In genomic region chr11:31676661-31677252, GRCm38 (mm10) we compare ENCODE assay signal across 13 mouse cellular contexts. TPM values are rescaled to one million over a fixed set of nuclear protein-coding genes. Genes with fewer than 3 reads are reported as not detected.
DNase-seq lines count a peak whose midpoint lies in the region; ATAC-seq and TF ChIP-seq lines count a peak whose summit lies in the region.
"Had no signal": no experiment of that assay in that cellular context is flagged by ENCODE, and none has a peak within 500 bp of the region (broad histone marks: within the 10 kb centered on the region; RNA-seq: fewer than 3 reads in every experiment).

No protein-coding gene starts in this region.

- peak; percentile 34 for DNase-seq in adrenal gland, postnatal 14 days
- no peak for DNase-seq in adrenal gland, adult 8-10 months
- no peak for DNase-seq in layer of hippocampus, adult 2 months (ENCODE audit: low spot score in 2 of 2)
- no peak for DNase-seq in layer of hippocampus, adult 9-11 months
- peak; percentile 25 for DNase-seq in thymus, postnatal 4 days
- no peak for DNase-seq in thymus, postnatal 25 days
- no peak for DNase-seq in urinary bladder, postnatal 10 days (ENCODE audit: low spot score)
- DNase-seq: kidney, postnatal 10 days; left cerebral cortex, postnatal 4 days; lung, adult 18-20 months had no signal

- H3K27ac ChIP-seq in layer of hippocampus, adult 2 months, result peak overlapping the region; percentile 72

- TF ChIP-seq CTCF in layer of hippocampus, adult 2 months (conservative IDR thresholded peaks at IDR 0.05), result no peak

- no peak for ATAC-seq in megakaryocyte-erythroid progenitor cell, adult 5-6 weeks (replicated peaks; ENCODE audit: low FRiP score, low TSS enrichment, poor library complexity, severe bottlenecking)
- ATAC-seq: forebrain, embryonic 14.5 days; intestine, embryonic 16.5 days had no signal

- H3K4me3 ChIP-seq in layer of hippocampus, adult 2 months, result no peak overlapping the region

RNA-seq across cellular contexts. Expression of gene Bod1, which starts 5.1 kb away (rescaled TPM):
- 46.0 and 52.8 TPM in 2 replicates for total RNA-seq in adrenal gland, postnatal 14 days (2021)
- total RNA-seq in adrenal gland, adult 8-10 months (2022), result 10 to 100 TPM; 61.7 to 72.4 (median 68.6) TPM
- 100 to 1,000 TPM in 1 of 2 experiments, 10 to 100 TPM in 1; 97.1 to 101 TPM for total RNA-seq in layer of hippocampus, adult 2 months (2021)
- total RNA-seq in megakaryocyte-erythroid progenitor cell, adult 5-6 weeks (2014; fragmentation: Nextera tagmentation), result 6.9 and 12.2 TPM in 2 replicates
- total RNA-seq in megakaryocyte-erythroid progenitor cell, adult 5-6 weeks (2017), result 8.6 and 10.4 TPM in 2 replicates

Comparison
In these comparisons a context has a peak if more than half of its experiments do, and no peak if none do; other contexts are left out.
1. DNase-seq: peak in adrenal gland, postnatal 14 days (single experiment) and thymus, postnatal 4 days (single experiment); none in adrenal gland, adult 8-10 months (single experiment), layer of hippocampus, adult 2 months (0 of 2), layer of hippocampus, adult 9-11 months (single experiment), thymus, postnatal 25 days (single experiment) and urinary bladder, postnatal 10 days (single experiment).